Mouse (Mus musculus) erythroblast, embryonic 14.5 days (primary cell): Measurements from ENCODE around the gene Ppa2.

ENCODE experiments used
- GATA1 ChIP-seq: IDR thresholded peaks from 2 replicates; pipeline ENCODE4 v1.6.1; 2012; ENCODE audit warnings: low read length, inconsistent platforms, mixed read lengths
- TAL1 ChIP-seq: IDR thresholded peaks from 3 replicates; pipeline ENCODE4 v1.6.1; 2012; ENCODE audit warnings: low read length, inconsistent platforms, mixed read lengths

GRCm38 (mm10) chr3:133318596-133318995, 8.7 kb downstream of the Ppa2 start:
- TF ChIP-seq TAL1 (no peak), GATA1 (no peak)
